Mouse (Mus musculus): ENCODE data around the gene Trarg1. TPM values are rescaled to one million over a fixed set of nuclear protein-coding genes. Genes with fewer than 3 reads are reported as not detected.
A peak's percentile ranks its signal among the peaks of the same experiment; 100 is the strongest.

Trarg1 gene
- total RNA-seq, 2 experiments from 2014 or later = 4.2 to 6.7 TPM

DNA sequence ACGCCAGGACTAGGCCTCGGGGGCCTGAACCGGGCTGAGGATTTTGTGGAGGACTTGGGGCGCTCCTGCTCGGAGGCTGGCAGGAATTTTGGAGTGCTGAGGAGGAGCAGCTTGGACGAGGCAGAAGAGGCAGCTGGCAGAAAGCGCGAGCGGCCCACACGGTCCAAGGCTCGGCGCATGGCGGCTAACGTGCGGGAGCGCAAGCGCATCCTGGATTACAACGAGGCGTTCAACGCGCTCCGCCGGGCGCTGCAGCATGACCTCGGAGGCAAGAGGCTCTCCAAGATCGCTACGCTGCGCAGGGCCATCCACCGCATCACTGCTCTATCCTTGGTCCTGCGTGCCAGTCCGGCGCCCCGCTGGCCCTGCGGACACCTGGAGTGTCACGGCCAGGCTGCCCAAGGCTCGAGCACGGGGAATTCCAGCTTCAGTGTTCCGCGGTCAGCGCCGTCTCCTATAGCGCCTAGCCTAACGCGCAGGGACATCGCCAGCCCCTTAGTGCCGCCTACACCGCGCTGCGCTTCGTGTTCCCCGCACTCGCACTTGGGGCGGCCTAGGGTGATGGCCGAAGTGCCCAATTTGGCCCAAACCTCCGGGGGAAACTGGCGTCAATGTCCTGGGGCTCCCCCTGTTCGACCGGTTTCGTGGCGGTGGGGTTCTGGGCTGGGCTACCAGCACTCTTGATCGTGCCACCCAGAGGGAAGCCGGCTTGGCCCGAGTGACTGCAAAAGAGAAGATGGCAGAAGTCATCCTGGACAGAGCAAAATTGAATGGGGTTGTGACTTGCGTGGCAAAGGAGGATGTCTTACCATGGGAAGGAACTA lies 6.8 kb upstream of the Trarg1 start:
- no peak for DNase-seq
- intact Hi-C loops (cut with DNase I) = no loop called here

DNA sequence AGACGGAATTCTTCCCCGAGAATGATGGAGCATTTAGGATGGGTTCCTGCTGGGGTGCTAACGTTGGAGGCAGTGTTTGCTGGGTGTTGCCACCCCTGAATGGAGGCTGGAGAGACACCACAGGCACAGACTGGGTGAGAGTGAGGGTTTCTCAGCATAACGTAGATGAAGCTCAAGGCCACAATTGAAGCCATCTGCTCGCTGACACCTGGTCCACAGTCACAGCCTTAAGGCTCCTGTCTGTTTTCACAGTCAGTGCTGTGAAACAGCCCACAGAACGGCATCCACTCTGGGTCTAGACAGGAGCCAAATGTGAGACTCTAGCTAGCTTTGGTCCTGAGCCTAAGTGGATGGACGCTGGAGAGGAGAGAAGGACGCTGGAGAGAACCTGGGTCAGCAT lies 5.4 kb upstream of the Trarg1 start:
- no peak for DNase-seq
- intact Hi-C loops (cut with DNase I) = no loop called here

- DNase-seq = no peak
- intact Hi-C loops (cut with DNase I) = no loop called here
Observed at GRCm38 (mm10) chr11:76674704-76675103, 4.9 kb upstream of the Trarg1 start.

GRCm38 (mm10) chr11:76685604-76686003 lies 6.0 kb downstream of the Trarg1 start:
- no peak for DNase-seq
- intact Hi-C loops (cut with DNase I) = no loop called here

- intact Hi-C loops (cut with DNase I) = no loop called here
Observed at GRCm38 (mm10) chr11:76692096-76692495, 12.5 kb downstream of the Trarg1 start.

GRCm38 (mm10) chr11:76695810-76696209 lies 16.2 kb downstream of the Trarg1 start:
- DNase-seq = no peak
- intact Hi-C loops (cut with DNase I) = no loop called here

More at GRCm38 (mm10) chr11:76692096-76692495, 12.5 kb downstream of the Trarg1 start:
- no peak for DNase-seq

GRCm38 (mm10) chr11:76699626-76700025 lies 20.0 kb downstream of the Trarg1 start:
- intact Hi-C loops (cut with DNase I) = no loop called here
- no peak for DNase-seq

DNA sequence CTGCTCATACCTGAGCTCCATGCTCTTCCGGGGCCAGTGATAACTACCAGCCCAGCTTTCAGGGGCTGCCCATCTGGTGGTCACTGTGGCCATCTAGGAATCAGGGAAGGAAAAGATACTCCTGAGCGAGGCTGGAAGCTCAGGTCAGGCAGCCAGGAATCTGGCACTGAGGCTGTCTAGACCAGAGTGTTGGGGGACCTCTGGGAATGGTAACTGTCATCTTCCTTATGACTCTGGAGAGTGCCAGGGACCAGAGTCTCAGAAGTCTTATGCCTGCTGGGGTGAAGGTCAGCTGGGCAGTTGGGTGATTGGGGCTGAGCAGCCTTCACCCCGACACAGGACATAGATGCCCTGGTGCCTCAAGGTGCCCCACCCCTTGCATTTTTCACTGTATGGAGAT lies 28.0 kb downstream of the Trarg1 start:
- no peak for DNase-seq
- intact Hi-C loops (cut with DNase I) = no loop called here

DNA sequence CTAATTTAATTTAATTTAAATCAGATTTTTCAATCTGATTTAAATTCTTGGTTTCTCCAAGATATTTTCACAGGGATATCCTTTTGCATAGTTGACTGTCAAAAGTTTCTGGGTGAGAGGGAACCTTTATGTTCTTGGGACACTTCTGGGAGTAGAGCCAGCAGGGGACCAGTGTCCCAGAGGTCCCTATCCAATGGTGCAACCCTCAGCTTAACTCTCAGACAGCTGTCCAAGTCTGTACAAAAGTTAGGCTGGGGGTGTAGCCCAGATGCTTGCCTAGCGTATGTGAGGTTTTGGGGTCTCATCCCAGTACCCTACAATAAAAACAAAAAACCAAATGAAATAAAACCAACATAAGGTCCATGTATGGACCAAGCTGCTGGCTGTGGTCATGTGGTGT lies 28.5 kb downstream of the Trarg1 start:
- intact Hi-C loops (cut with DNase I) = no loop called here
- DNase-seq = peak; percentile 11 to 23

- intact Hi-C loops (cut with DNase I) = no loop called here
- DNase-seq = no peak
Observed at GRCm38 (mm10) chr11:76708881-76709280, 29.3 kb downstream of the Trarg1 start.

DNA sequence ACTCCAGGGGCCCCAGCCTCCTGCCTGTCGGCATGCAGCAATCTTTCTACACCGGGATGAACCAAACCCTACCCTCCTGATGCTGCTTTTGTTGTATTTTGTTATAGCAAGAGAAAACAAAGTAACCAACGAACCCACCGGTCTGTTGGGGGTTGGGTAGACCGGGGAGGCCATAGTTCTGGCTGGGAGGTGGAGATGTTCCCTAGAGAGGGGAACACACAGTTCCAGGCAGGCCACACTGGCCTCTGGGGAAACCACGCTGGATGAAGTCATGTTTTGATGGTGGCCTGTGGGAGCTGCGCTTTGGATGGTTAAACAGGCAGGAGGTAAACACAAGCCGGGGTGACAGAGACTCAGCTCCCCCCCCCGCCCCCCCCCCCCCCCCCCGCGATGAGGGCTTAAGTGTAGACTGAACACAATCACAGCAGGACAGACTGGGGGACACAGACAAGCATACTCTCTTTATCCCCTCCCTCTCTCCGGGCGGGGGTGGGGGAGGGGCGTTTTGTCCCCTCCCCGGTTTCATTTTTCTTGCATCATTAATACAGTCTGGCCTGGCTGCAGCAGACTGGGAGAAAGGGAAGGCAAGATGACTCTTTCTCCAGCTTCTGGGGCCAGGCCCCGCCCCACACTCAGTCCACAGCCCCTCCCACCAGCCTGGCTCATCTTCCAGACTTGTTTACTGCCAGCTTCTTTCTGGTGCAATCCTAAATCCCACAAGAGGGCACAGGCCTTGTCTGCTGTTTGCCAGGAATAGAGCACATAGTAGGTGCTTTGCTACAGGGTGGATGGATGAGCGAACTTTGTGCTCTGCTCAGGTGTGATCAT lies 30.2 kb downstream of the Trarg1 start:
- intact Hi-C loops (cut with DNase I) = no loop called here
- DNase-seq = peak; percentile 45 to 46

DNA sequence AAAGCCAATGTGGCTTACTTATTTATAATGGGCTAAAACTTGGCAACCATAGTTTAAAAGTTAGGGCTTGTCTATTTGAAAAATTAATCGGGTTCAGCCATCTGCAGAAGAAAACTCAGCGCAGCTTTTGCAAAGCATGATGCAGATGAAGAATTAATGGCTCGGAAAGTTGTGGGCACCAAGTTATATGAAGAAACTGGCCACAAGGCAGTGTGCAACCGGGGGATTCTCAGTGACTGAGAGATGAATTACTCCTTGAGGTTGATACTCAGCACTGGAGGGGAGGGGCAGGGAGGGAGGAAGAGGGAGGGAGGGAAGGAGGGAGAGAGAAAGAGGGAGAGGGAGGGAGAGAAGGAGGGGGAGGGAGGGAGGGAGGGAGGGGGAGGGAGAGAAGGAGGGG lies 37.4 kb downstream of the Trarg1 start:
- DNase-seq = no peak
- intact Hi-C loops (cut with DNase I) = no loop called here

DNA sequence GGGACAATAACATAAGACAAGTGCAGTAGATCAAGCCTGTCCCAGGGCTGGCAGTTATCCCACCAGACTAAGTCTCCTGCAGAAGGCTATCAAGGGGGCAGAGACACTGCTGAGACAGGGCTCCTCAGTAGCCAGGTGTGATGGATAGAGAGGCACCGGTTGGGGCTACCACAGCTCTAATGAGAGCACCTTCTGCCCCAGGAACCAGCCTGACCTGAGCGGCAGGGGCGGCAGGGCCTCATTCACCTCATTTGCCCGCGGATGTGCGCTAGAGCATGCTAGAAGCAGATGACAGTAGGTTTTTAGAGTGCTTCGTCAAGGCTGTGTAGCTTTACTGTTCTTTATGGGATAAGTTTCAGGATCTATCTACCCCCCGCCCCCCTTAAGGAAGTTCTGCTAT lies 44.3 kb downstream of the Trarg1 start:
- no peak for DNase-seq
- intact Hi-C loops (cut with DNase I) = no loop called here

GRCm38 (mm10) chr11:76728093-76728492 lies 48.5 kb downstream of the Trarg1 start:
- intact Hi-C loops (cut with DNase I) = no loop called here
- no peak for DNase-seq

GRCm38 (mm10) chr11:76730650-76731049 lies 51.0 kb downstream of the Trarg1 start:
- DNase-seq = no peak
- intact Hi-C loops (cut with DNase I) = no loop called here

DNA sequence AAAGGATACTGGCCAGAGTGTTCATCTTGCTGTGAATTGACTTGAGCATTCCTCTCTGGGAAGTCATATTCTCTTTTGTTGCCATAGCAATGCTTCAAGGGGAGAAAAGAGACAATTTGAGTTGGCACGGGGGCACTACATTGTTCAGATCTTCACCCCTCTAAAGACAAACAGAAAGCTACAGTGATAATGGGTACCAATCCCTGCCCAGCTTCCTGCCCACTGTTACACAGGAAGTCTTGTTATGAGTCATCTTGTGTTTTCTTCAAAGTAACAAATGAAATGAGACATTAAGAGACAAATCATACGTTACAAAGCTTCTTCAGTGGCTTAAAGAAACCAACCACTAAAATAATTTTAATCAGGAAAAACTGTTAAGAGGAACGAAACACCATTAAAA lies 55.0 kb downstream of the Trarg1 start:
- intact Hi-C loops (cut with DNase I) = no loop called here
- DNase-seq = no peak

- DNase-seq = no peak
- intact Hi-C loops (cut with DNase I) = no loop called here
Observed at GRCm38 (mm10) chr11:76735753-76736324, 56.2 kb downstream of the Trarg1 start.

DNA sequence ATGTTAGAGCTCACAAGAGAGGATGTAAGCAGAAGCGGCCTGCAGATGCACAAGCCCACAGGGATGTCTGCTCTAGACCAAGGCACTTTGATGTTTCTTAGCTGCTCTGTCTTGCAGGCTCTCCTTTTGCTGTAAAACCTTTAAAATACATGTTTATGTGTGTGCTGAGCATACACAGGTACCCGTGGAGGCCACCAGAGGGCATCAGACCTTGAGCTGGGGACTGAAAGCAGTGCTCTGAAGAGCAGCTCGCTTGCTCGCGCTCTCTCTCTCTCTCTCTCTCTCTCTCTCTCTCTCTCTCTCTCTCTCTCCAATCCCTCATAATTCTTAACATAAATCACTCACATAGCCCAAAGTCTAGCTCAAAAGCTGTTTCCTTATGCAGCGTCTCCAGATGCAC lies 59.5 kb downstream of the Trarg1 start:
- intact Hi-C loops (cut with DNase I) = no loop called here
- no peak for DNase-seq

GRCm38 (mm10) chr11:76742511-76742910 lies 62.9 kb downstream of the Trarg1 start:
- intact Hi-C loops (cut with DNase I) = no loop called here
- DNase-seq = no peak

GRCm38 (mm10) chr11:76744550-76744949 lies 64.9 kb downstream of the Trarg1 start:
- intact Hi-C loops (cut with DNase I) = loop anchor here (1.0 kb wide), 1 partner anchor 67 kb away; no protein-coding TSS in a partner anchor
- peak; percentile 80 to 81 for DNase-seq

DNA sequence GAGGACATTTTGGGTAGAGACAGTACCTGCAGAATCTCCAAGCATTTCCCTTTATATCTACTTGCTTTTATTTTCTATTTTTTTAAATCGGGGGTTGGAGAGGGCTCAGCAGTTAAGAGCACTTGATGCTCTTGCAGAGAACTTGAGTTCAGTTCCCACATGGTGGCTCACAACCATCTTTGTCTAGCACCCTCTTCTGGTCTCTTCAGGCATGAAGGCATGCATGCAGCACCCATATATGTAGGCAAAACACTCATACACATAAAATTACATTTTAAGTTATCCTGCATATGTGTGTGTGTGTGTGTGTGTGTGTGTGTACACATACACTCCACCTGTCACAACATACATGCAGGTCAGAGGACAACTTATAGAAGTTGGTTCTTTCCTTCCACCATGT lies 66.3 kb downstream of the Trarg1 start:
- no peak for DNase-seq
- intact Hi-C loops (cut with DNase I) = no loop called here
